Mouse (Mus musculus): ENCODE measurements at regions not wholly inside any gene's neighbourhood (a gene's known extent, or its start where the extent isn't known, plus 50 kb on each side); places are given as distances from the start of the nearest gene placed in this dataset.

DNA sequence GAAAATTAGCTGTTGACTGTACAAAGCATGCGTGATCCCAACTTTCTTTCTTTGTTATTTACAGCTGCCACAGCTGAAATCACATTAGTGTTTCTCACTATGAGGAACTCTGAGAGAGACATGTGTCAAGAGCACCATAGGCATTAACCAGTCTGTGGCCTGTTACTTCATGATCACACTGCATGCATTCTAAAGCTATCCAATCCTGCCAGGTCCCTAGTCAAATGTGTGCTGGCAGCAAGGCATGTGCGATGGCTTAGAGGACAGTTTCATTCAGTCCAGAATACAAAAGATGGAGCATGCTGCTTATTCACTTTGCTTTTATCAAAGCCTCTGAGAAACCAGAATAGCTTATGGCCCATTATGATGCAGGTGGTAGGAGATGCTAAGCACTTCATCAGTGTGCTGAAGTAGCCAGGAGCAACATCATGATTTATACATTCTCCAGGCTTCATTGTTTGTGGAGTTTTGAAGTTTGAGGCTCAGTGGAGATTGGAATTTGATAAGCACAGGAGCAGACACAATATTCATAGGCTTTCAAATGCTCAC is 882.9 kb upstream of the Lrrn3 start:
- no peak overlapping the region for H3K4me3 ChIP-seq (ENCODE audit: low read depth, low read length)
- no peak overlapping the region for H3K4me2 ChIP-seq (ENCODE audit: low read length)
- H3K36me3 ChIP-seq (ENCODE audit: control insufficient read depth, insufficient read depth, low read length), result no peaks in the 10 kb centered on the region
- DNase-seq (ENCODE audit: low spot score) (peak; percentile 16), ATAC-seq (peak; percentile 50; the same call in 1 of the 2 replicates)
- H3K9ac ChIP-seq (ENCODE audit: low read length), result no peak overlapping the region
- 50% methylated on average over 2 of the region's 2 CpGs for WGBS
- H3K27ac ChIP-seq (ENCODE audit: low read depth, low read length), result no peak overlapping the region
- no peaks in the 10 kb centered on the region for H3K27me3 ChIP-seq (replicated peaks; ENCODE audit: control insufficient read depth, insufficient read depth, low read length)
- no peaks in the 10 kb centered on the region for H3K4me1 ChIP-seq (ENCODE audit: control insufficient read depth, insufficient read depth, low read length)
- H3K9me3 ChIP-seq (replicated peaks; ENCODE audit: control insufficient read depth, low read length), result no peaks in the 10 kb centered on the region

DNA sequence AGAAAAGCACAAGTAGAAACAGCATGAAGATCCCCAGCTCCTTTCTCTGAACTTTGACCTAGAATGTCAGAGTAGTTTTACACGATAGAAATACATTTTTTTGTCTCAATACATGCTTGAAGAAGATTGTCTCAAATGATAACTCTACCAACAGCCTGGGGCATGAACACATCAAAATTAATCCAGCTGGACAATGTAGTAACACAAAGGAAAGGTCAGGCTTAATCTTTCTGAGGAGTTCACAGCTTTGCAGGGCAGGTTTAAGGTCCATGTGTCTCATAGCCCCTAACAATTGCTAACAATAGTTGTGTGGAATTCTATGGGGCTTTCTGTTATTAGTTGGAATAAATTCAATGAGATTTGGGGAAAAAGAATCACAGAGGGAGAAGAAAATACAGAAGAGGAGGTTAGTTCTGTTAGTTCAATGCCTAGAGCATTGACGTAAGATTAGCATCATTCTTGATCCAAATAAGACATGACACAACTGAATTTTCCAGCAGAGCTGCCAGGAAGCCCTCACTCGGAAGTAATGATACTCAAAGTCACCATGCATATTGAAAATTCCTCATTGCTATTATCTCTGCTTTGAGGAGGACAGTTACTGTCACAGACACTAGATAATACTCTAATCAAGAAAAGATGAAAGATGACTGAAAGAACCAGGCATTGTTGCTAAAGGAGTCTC is 852.9 kb upstream of the Lrrn3 start:
- no peak overlapping the region for H3K27ac ChIP-seq (ENCODE audit: low read depth, low read length)
- no peaks in the 10 kb centered on the region for H3K36me3 ChIP-seq (ENCODE audit: control insufficient read depth, insufficient read depth, low read length)
- no peak overlapping the region for H3K4me2 ChIP-seq (ENCODE audit: low read length)
- H3K9ac ChIP-seq (ENCODE audit: low read length), result no peak overlapping the region
- DNase-seq (ENCODE audit: low spot score), result no peak
- H3K4me1 ChIP-seq (ENCODE audit: control insufficient read depth, insufficient read depth, low read length), result no peaks in the 10 kb centered on the region
- H3K27me3 ChIP-seq (replicated peaks; ENCODE audit: control insufficient read depth, insufficient read depth, low read length), result no peaks in the 10 kb centered on the region
- H3K9me3 ChIP-seq (replicated peaks; ENCODE audit: control insufficient read depth, low read length), result no peaks in the 10 kb centered on the region
- ATAC-seq, result no peak
- 77% methylated on average over 3 of the region's 3 CpGs for WGBS
- H3K4me3 ChIP-seq (ENCODE audit: low read depth, low read length), result no peak overlapping the region

DNA sequence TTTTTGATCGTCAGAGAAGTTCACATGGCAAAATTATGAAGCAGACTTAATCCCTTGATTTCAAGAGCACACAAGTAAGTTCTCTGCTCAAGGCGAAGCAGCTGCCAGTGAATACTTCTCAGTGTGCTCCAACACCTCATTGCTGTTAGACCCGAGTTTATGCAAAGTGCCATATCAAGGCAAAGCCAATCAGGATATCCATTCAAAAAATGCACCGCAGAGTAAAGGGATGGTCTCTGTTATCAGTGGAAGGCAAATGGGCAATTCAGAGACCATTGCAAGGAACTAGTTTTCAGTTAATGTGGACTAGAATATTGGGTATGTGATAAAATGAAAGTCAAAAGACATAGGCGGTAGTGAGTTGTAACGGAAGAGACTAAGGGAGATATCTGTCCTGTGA is 820.2 kb upstream of the Lrrn3 start:
- Histone ChIP-seq H3K4me1 (ENCODE audit: control insufficient read depth, insufficient read depth, low read length) (no peaks in the 10 kb centered on the region), H3K27me3 (replicated peaks; ENCODE audit: control insufficient read depth, insufficient read depth, low read length) (no peaks in the 10 kb centered on the region), H3K4me2 (ENCODE audit: low read length) (no peak overlapping the region), H3K9ac (ENCODE audit: low read length) (no peak overlapping the region), H3K27ac (ENCODE audit: low read depth, low read length) (no peak overlapping the region), H3K4me3 (ENCODE audit: low read depth, low read length) (no peak overlapping the region), H3K9me3 (replicated peaks; ENCODE audit: control insufficient read depth, low read length) (no peaks in the 10 kb centered on the region), H3K36me3 (ENCODE audit: control insufficient read depth, insufficient read depth, low read length) (no peaks in the 10 kb centered on the region)
- ATAC-seq (no peak), DNase-seq (ENCODE audit: low spot score) (no peak)
- 90% methylated on average over 6 of the region's 6 CpGs for WGBS

- H3K36me3 ChIP-seq (ENCODE audit: control insufficient read depth, insufficient read depth, low read length), result no peaks in the 10 kb centered on the region
- H3K4me2 ChIP-seq (ENCODE audit: low read length), result no peak overlapping the region
- H3K27me3 ChIP-seq (replicated peaks; ENCODE audit: control insufficient read depth, insufficient read depth, low read length), result no peaks in the 10 kb centered on the region
- WGBS, result 76% methylated on average over 9 of the region's 9 CpGs
- H3K27ac ChIP-seq (ENCODE audit: low read depth, low read length), result no peak overlapping the region
- H3K4me1 ChIP-seq (ENCODE audit: control insufficient read depth, insufficient read depth, low read length), result no peaks in the 10 kb centered on the region
- DNase-seq (ENCODE audit: low spot score) (no peak), ATAC-seq (no peak)
- no peak overlapping the region for H3K4me3 ChIP-seq (ENCODE audit: low read depth, low read length)
- H3K9me3 ChIP-seq (replicated peaks; ENCODE audit: control insufficient read depth, low read length), result no peaks in the 10 kb centered on the region
- H3K9ac ChIP-seq (ENCODE audit: low read length), result no peak overlapping the region
These were observed 791.2 kb upstream of the Lrrn3 start for GRCm38 (mm10) chr12:42277241-42278032.

DNA sequence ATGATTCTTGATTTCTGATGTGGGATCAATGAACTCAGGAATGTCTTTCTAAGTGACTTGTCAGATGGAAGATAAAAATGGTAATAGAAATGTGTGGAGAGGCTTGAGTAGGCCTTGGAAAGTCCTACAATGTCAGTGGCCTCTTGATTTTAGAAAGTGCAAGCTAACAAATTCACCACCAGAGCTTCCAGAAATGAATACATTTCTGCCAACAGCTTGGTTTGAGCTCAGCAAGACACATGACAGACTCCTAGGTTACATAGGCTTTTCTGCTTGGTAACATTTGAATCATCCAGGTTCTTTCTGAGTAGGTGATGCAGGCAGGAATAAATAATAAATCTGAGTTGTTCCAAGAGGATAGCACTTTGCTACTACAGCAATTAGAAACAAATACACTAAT is 764.2 kb upstream of the Lrrn3 start:
- H3K27me3 ChIP-seq (replicated peaks; ENCODE audit: control insufficient read depth, insufficient read depth, low read length), result no peaks in the 10 kb centered on the region
- DNase-seq (ENCODE audit: low spot score) (no peak), ATAC-seq (no peak)
- H3K9me3 ChIP-seq (replicated peaks; ENCODE audit: control insufficient read depth, low read length), result no peaks in the 10 kb centered on the region
- no peaks in the 10 kb centered on the region for H3K36me3 ChIP-seq (ENCODE audit: control insufficient read depth, insufficient read depth, low read length)
- H3K27ac ChIP-seq (ENCODE audit: low read depth, low read length), result no peak overlapping the region
- no peak overlapping the region for H3K4me3 ChIP-seq (ENCODE audit: low read depth, low read length)
- no peak overlapping the region for H3K4me2 ChIP-seq (ENCODE audit: low read length)
- H3K4me1 ChIP-seq (ENCODE audit: control insufficient read depth, insufficient read depth, low read length), result no peaks in the 10 kb centered on the region
- H3K9ac ChIP-seq (ENCODE audit: low read length), result no peak overlapping the region

GRCm38 (mm10) chr12:42229235-42229634 is 743.0 kb upstream of the Lrrn3 start:
- ATAC-seq (0 out of 2 replicates have a peak, but pooled peaks have one; percentile 42), DNase-seq (ENCODE audit: low spot score) (peak; percentile 11)
- Histone ChIP-seq H3K4me1 (ENCODE audit: control insufficient read depth, insufficient read depth, low read length) (no peaks in the 10 kb centered on the region), H3K4me3 (ENCODE audit: low read depth, low read length) (no peak overlapping the region), H3K27ac (ENCODE audit: low read depth, low read length) (no peak overlapping the region), H3K9me3 (replicated peaks; ENCODE audit: control insufficient read depth, low read length) (no peaks in the 10 kb centered on the region), H3K9ac (ENCODE audit: low read length) (no peak overlapping the region), H3K27me3 (replicated peaks; ENCODE audit: control insufficient read depth, insufficient read depth, low read length) (no peaks in the 10 kb centered on the region), H3K4me2 (ENCODE audit: low read length) (no peak overlapping the region), H3K36me3 (ENCODE audit: control insufficient read depth, insufficient read depth, low read length) (no peaks in the 10 kb centered on the region)

GRCm38 (mm10) chr12:42181646-42182045 is 695.4 kb upstream of the Lrrn3 start:
- WGBS, result 80% methylated on average over 1 of the region's 1 CpGs
- H3K9ac ChIP-seq (ENCODE audit: low read length), result no peak overlapping the region

DNA sequence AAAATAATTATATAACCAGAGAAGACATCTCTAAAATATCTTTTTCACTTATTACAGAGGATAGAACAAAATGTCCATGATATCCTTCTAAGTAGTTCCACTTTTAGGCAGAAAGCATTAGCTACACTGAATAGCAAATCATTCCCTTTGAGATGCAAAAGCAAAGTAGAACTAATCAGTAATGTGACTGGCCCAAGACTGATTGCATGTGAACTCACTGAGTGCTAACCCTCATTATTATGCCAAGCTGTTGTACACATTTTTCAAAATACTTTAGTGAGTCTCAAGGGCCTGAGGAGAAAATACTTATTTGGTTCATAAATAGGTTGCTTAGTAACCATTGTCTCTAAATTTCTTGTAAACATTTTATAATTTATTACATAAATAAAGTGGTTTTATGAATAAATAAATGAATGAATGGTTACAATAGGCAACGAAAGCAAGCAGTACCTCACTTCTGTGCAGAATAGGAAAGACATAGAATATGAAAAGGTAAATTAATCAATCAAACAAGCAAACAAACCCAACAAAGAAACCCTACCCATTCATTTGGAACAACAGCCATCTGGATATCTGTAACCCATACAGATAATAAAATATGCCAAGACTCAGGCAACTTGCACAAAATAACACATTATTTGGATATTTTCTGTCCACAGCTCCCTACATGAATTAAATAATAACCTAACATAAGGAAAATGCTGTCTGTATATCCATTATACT is 693.9 kb upstream of the Lrrn3 start:
- Histone ChIP-seq H3K4me1 (ENCODE audit: control insufficient read depth, insufficient read depth, low read length) (no peaks in the 10 kb centered on the region), H3K9me3 (replicated peaks; ENCODE audit: control insufficient read depth, low read length) (no peaks in the 10 kb centered on the region), H3K36me3 (ENCODE audit: control insufficient read depth, insufficient read depth, low read length) (no peaks in the 10 kb centered on the region), H3K9ac (ENCODE audit: low read length) (no peak overlapping the region), H3K27ac (ENCODE audit: low read depth, low read length) (no peak overlapping the region), H3K4me2 (ENCODE audit: low read length) (no peak overlapping the region), H3K27me3 (replicated peaks; ENCODE audit: control insufficient read depth, insufficient read depth, low read length) (no peaks in the 10 kb centered on the region), H3K4me3 (ENCODE audit: low read depth, low read length) (no peak overlapping the region)
- 47% methylated on average over 1 of the region's 1 CpGs for WGBS
- DNase-seq (ENCODE audit: low spot score) (peak; percentile 33), ATAC-seq (peak; percentile 76)

More at GRCm38 (mm10) chr12:42181646-42182045, 695.4 kb upstream of the Lrrn3 start:
- no peak for ATAC-seq
- Histone ChIP-seq H3K4me2 (ENCODE audit: low read length) (no peak overlapping the region), H3K4me3 (ENCODE audit: low read depth, low read length) (no peak overlapping the region), H3K4me1 (ENCODE audit: control insufficient read depth, insufficient read depth, low read length) (no peaks in the 10 kb centered on the region), H3K36me3 (ENCODE audit: control insufficient read depth, insufficient read depth, low read length) (no peaks in the 10 kb centered on the region), H3K27ac (ENCODE audit: low read depth, low read length) (no peak overlapping the region), H3K27me3 (replicated peaks; ENCODE audit: control insufficient read depth, insufficient read depth, low read length) (no peaks in the 10 kb centered on the region), H3K9me3 (replicated peaks; ENCODE audit: control insufficient read depth, low read length) (no peaks in the 10 kb centered on the region)
- DNase-seq (ENCODE audit: low spot score), result no peak
